In the genomic region with DNA sequence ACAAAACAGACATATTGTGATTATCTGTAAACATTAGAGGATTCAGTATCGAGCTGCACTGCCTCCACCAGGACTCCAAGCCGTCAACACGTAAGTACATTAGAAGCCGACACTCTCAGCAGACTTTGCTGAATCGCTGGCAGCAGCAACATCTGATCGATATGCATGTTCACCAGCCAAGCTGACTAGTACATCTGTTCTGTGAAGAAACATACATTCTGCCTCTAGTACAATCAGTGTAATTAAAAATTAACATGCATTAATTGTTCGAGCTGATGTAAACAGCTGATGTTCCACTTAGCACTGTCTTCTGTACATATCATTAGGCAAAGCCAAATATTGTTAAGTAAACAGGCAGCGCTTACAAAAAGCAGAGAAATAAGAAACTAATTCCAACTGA, we compare ENCODE assay signal across 19 mouse cellular contexts.
DNase-seq lines count a peak whose midpoint lies in the region; ATAC-seq and TF ChIP-seq lines count a peak whose summit lies in the region.
"Had no signal": no experiment of that assay in that cellular context is flagged by ENCODE, and none has a peak within 500 bp of the region (broad histone marks: within the 10 kb centered on the region; RNA-seq: fewer than 3 reads in every experiment).

No protein-coding gene starts in this region.

- H3K9ac ChIP-seq in hindbrain, embryonic 13.5 days: no peak overlapping the region
- H3K9ac ChIP-seq in forebrain, postnatal 0 days: no peak overlapping the region
- H3K9ac ChIP-seq: heart, embryonic 13.5 days; limb, embryonic 15.5 days had no signal

- peak; percentile 65; the same call in 1 of the 2 replicates for ATAC-seq in hindbrain, embryonic 13.5 days (ENCODE audit: low FRiP score)
- peak; percentile 78 for ATAC-seq in forebrain, postnatal 0 days
- ATAC-seq: intestine, postnatal 0 days had no signal

- H3K4me1 ChIP-seq in hindbrain, embryonic 13.5 days (replicated peaks): peaks cover 10% of the 10 kb centered on the region; the same call in 1 of the 2 replicates
- peaks cover 13% of the 10 kb centered on the region for H3K4me1 ChIP-seq in hindbrain, embryonic 10.5 days (replicated peaks)
- H3K4me1 ChIP-seq in forebrain, postnatal 0 days (ENCODE audit: insufficient read depth): no peaks in the 10 kb centered on the region
- H3K4me1 ChIP-seq: heart, embryonic 13.5 days; limb, embryonic 15.5 days had no signal

- no peak overlapping the region for H3K4me2 ChIP-seq in hindbrain, embryonic 13.5 days
- no peak overlapping the region for H3K4me2 ChIP-seq in forebrain, postnatal 0 days (ENCODE audit: low read depth)
- H3K4me2 ChIP-seq: heart, embryonic 13.5 days; limb, embryonic 15.5 days had no signal

- H3K9me3 ChIP-seq in hindbrain, embryonic 13.5 days: no peaks in the 10 kb centered on the region
- no peaks in the 10 kb centered on the region for H3K9me3 ChIP-seq in hindbrain, embryonic 10.5 days
- H3K9me3 ChIP-seq in forebrain, postnatal 0 days (ENCODE audit: low read length): no peaks in the 10 kb centered on the region
- H3K9me3 ChIP-seq: heart, embryonic 13.5 days; limb, embryonic 15.5 days had no signal

- no peaks in the 10 kb centered on the region for H3K36me3 ChIP-seq in hindbrain, embryonic 13.5 days
- H3K36me3 ChIP-seq in hindbrain, embryonic 10.5 days: no peaks in the 10 kb centered on the region
- H3K36me3 ChIP-seq in forebrain, postnatal 0 days (ENCODE audit: insufficient read depth): no peaks in the 10 kb centered on the region
- H3K36me3 ChIP-seq: heart, embryonic 13.5 days; limb, embryonic 15.5 days had no signal

- no peaks in the 10 kb centered on the region for H3K27me3 ChIP-seq in hindbrain, embryonic 13.5 days
- H3K27me3 ChIP-seq in hindbrain, embryonic 10.5 days (ENCODE audit: insufficient read depth, poor library complexity, severe bottlenecking): no peaks in the 10 kb centered on the region
- H3K27me3 ChIP-seq in forebrain, postnatal 0 days (ENCODE audit: insufficient read depth, low read length): no peaks in the 10 kb centered on the region
- H3K27me3 ChIP-seq: heart, embryonic 13.5 days; limb, embryonic 15.5 days had no signal

- 61% methylated on average over 8 of the region's 8 CpGs for WGBS in hindbrain, embryonic 13.5 days
- WGBS in hindbrain, embryonic 10.5 days: 90% methylated on average over 8 of the region's 8 CpGs
- 44% methylated on average over 8 of the region's 8 CpGs for WGBS in forebrain, postnatal 0 days

- DNase-seq in hindbrain, embryonic 10.5 days (ENCODE audit: low spot score): no peak
- DNase-seq in retina, postnatal 1 day: peak; percentile 4
- DNase-seq in retina, embryonic 14.5 days (ENCODE audit: low spot score): no peak
- DNase-seq in forebrain, postnatal 0 days: peak; percentile 61
- DNase-seq in layer of hippocampus, postnatal 25 days (ENCODE audit: extremely low spot score in 1 of 2, low spot score in 1 of 2): peak; percentile 4 to 7
- no peak for DNase-seq in adrenal gland, postnatal 4 days (ENCODE audit: low spot score in 2 of 2)
- no peak for DNase-seq in heart, adult 11 months
- DNase-seq: adrenal gland, adult 2 months; cerebellum, adult 11-12 months; cerebellum, postnatal 36 days; heart, postnatal 4 days; lung, postnatal 10 days; thymus, postnatal 14 days had no signal

- H3K4me3 ChIP-seq in hindbrain, embryonic 13.5 days: no peak overlapping the region
- H3K4me3 ChIP-seq in hindbrain, embryonic 10.5 days: no peak overlapping the region
- H3K4me3 ChIP-seq in forebrain, postnatal 0 days (ENCODE audit: low read depth, low read length): no peak overlapping the region
- H3K4me3 ChIP-seq: erythroblast, embryonic 14.5 days; heart, embryonic 13.5 days; layer of hippocampus, adult 2 months; limb, embryonic 15.5 days had no signal

- 0 out of 2 replicates have a peak, but pooled peaks have one; percentile 11 for TF ChIP-seq CTCF in forebrain, postnatal 0 days (IDR thresholded peaks at IDR 0.05; ENCODE audit: low read depth)

- no peak overlapping the region for H3K27ac ChIP-seq in hindbrain, embryonic 13.5 days
- H3K27ac ChIP-seq in hindbrain, embryonic 10.5 days: no peak overlapping the region
- H3K27ac ChIP-seq in forebrain, postnatal 0 days (ENCODE audit: low read depth, low read length): no peak overlapping the region
- H3K27ac ChIP-seq: heart, embryonic 13.5 days; layer of hippocampus, adult 2 months; limb, embryonic 15.5 days had no signal

Comparison
In these comparisons a context has a peak if more than half of its experiments do, and no peak if none do; other contexts are left out.
1. DNase-seq: peak in retina, postnatal 1 day (single experiment), forebrain, postnatal 0 days (single experiment) and layer of hippocampus, postnatal 25 days (2 of 2); none in hindbrain, embryonic 10.5 days (single experiment), retina, embryonic 14.5 days (single experiment), adrenal gland, postnatal 4 days (0 of 2) and heart, adult 11 months (single experiment).